Mouse (Mus musculus) CH12.LX (cell line): Measurements from ENCODE around the gene Il2ra. TPM values are rescaled to one million over a fixed set of nuclear protein-coding genes. Genes with fewer than 3 reads are reported as not detected.

Experiments used
- DNase-seq: peaks from one replicate; pipeline ENCODE4 v3.0.0-alpha.2; 2013; ENCODE audit errors: extremely low read depth
- H3K27ac ChIP-seq: 2 replicates; pipeline ENCODE4 v1.5.1; 2012; ENCODE audit warnings: low read depth, mild to moderate bottlenecking, control low read depth, moderate library complexity; ENCODE audit not compliant: insufficient read depth
- H3K27me3 ChIP-seq: replicated peaks from 2 replicates; pipeline ENCODE3; 2012; ENCODE audit warnings: inconsistent platforms
- H3K36me3 ChIP-seq, 2 experiments: replicated peaks in 1 of 2; 2 replicates each; pipeline versions ENCODE3 to v1.6.1; 2012; ENCODE audit warnings: inconsistent platforms in 1 of 2, low read length in 1 of 2, mild to moderate bottlenecking in 1 of 2, mixed read lengths in 1 of 2, moderate library complexity in 1 of 2; ENCODE audit not compliant: control insufficient read depth in 1 of 2, insufficient read depth in 1 of 2
- H3K4me1 ChIP-seq, 2 experiments: 2 replicates each; pipeline ENCODE4 v1.6.1; 2012; ENCODE audit warnings: inconsistent platforms in 1 of 2, moderate library complexity in 1 of 2; ENCODE audit not compliant: insufficient read depth in 2 of 2, control insufficient read depth in 1 of 2
- H3K4me2 ChIP-seq: 2 replicates; pipeline ENCODE4 v1.6.1; 2012; ENCODE audit warnings: low read depth, mild to moderate bottlenecking, control low read depth; ENCODE audit not compliant: poor library complexity, insufficient read depth, severe bottlenecking
- H3K4me3 ChIP-seq, 3 experiments: fragments of 150-350 bp in 1 of 3; sonication (generic) in 1 of 3; replicated peaks in 1 of 3; 2 replicates each; pipeline versions ENCODE3 to v1.5.1; 2011 to 2012; ENCODE audit warnings: low read depth in 2 of 3, low read length in 2 of 3, mild to moderate bottlenecking in 2 of 3, moderate library complexity in 2 of 3, control low read depth in 1 of 3, improper control_type of control experiment in 1 of 3, inconsistent platforms in 1 of 3, mixed read lengths in 1 of 3; ENCODE audit not compliant: poor library complexity in 1 of 3
- H3K79me2 ChIP-seq: replicated peaks from 2 replicates; pipeline ENCODE4 v1.6.1; 2012; ENCODE audit warnings: mild to moderate bottlenecking, moderate library complexity; ENCODE audit not compliant: control insufficient read depth, poor library complexity, insufficient read depth, severe bottlenecking; ENCODE audit errors: extremely low read depth
- H3K9ac ChIP-seq: 2 replicates; pipeline ENCODE4 v1.6.1; 2012; ENCODE audit warnings: low read depth, mild to moderate bottlenecking, control low read depth, moderate library complexity; ENCODE audit not compliant: insufficient read depth
- H3K9me3 ChIP-seq: replicated peaks from 2 replicates; pipeline ENCODE3; 2012; ENCODE audit warnings: low read length, inconsistent platforms, mixed read lengths
- CHD1 ChIP-seq: IDR thresholded peaks from 2 replicates; pipeline ENCODE4 v1.6.1; 2012; ENCODE audit warnings: low read depth, low read length, improper control_type of control experiment, inconsistent platforms
- CTCF ChIP-seq, 2 experiments: IDR thresholded peaks in 1 of 2; conservative IDR thresholded peaks in 1 of 2; 2 replicates each; pipeline ENCODE4 v1.5.1; 2011 to 2012; ENCODE audit warnings: low read depth in 2 of 2, low read length in 2 of 2, improper control_type of control experiment in 1 of 2, inconsistent platforms in 1 of 2, mild to moderate bottlenecking in 1 of 2, moderate library complexity in 1 of 2
- HCFC1 ChIP-seq: IDR thresholded peaks from 2 replicates; pipeline ENCODE4 v1.6.1; 2012; ENCODE audit warnings: low read depth, mild to moderate bottlenecking, inconsistent platforms, low read length, improper control_type of control experiment
- JUND ChIP-seq: conservative IDR thresholded peaks from 2 replicates; pipeline ENCODE4 v1.6.1; 2011; ENCODE audit warnings: low read depth, low read length, improper control_type of control experiment
- MAFK ChIP-seq: IDR thresholded peaks from 2 replicates; pipeline ENCODE4 v1.6.1; 2011; ENCODE audit warnings: low read length, improper control_type of control experiment; ENCODE audit not compliant: insufficient replicate concordance
- MAZ ChIP-seq: IDR thresholded peaks from 2 replicates; pipeline ENCODE4 v1.6.1; 2012; ENCODE audit warnings: low read depth, mild to moderate bottlenecking, inconsistent platforms, low read length, improper control_type of control experiment, moderate library complexity
- MEF2A ChIP-seq: IDR thresholded peaks from 2 replicates; pipeline ENCODE4 v1.6.1; 2014; ENCODE audit warnings: low read depth, mild to moderate bottlenecking, inconsistent platforms, low read length, improper control_type of control experiment, borderline replicate concordance
- MYC ChIP-seq: IDR thresholded peaks from 2 replicates; pipeline ENCODE4 v1.6.1; 2011; ENCODE audit warnings: low read depth, mild to moderate bottlenecking, improper control_type of control experiment, low read length
- POLR2A ChIP-seq: IDR thresholded peaks from 2 replicates; pipeline ENCODE4 v1.6.1; 2011; ENCODE audit warnings: low read depth, mild to moderate bottlenecking, improper control_type of control experiment, low read length
- TCF12 ChIP-seq: IDR thresholded peaks from 2 replicates; pipeline ENCODE4 v1.6.1; 2014; ENCODE audit warnings: low read depth, mild to moderate bottlenecking, inconsistent platforms, low read length, improper control_type of control experiment
- USF2 ChIP-seq: conservative IDR thresholded peaks from 2 replicates; pipeline ENCODE4 v1.6.1; 2011; ENCODE audit warnings: low read depth, low read length, improper control_type of control experiment
- ZMIZ1 ChIP-seq: IDR thresholded peaks from 2 replicates; pipeline ENCODE4 v1.6.1; 2012; ENCODE audit warnings: low read depth, mild to moderate bottlenecking, inconsistent platforms, low read length, improper control_type of control experiment
- ZNF384 ChIP-seq: IDR thresholded peaks from 2 replicates; pipeline ENCODE4 v1.6.1; 2012; ENCODE audit warnings: low read depth, low read length, improper control_type of control experiment, inconsistent platforms
- dilution Hi-C: fragments of 300-500 bp; cut with MboI; formaldehyde crosslinking; loops from 2 replicates; pipeline ENCODE4 v1.14.3; 2020; ENCODE audit warnings: low sequenced_read_pairs; ENCODE audit not compliant: extremely low pct_unique_long_range_greater_than_20kb, extremely low pct_ligation_motif_present
- in situ Hi-C: fragments of 300-500 bp; cut with MboI; formaldehyde crosslinking; loops from 3 replicates; pipeline ENCODE4 v1.14.3; 2019; ENCODE audit warnings: low sequenced_read_pairs, low pct_ligation_motif_present, low pct_unique_long_range_greater_than_20kb, mixed read lengths
- polyA plus RNA-seq: library from polyadenylated mRNA; unstranded; fragments of >175 nt; gene quantifications from 2 replicates; pipeline ENCODE4 v1.2.1, GENCODE M21; 2012; ENCODE audit warnings: low read depth; ENCODE audit not compliant: insufficient read length
- total RNA-seq, 2 experiments: library from RNA; depleted of rRNA; stranded (reverse); fragments of 300-350 nt in 1 of 2; fragments of >200 nt in 1 of 2; gene quantifications; 2 replicates each; pipeline ENCODE4 v1.2.3; 2012 to 2014

Il2ra gene
- total and polyA plus RNA-seq, 3 experiments: 6.0 to 8.8 (median 6.3) TPM

- Histone ChIP-seq H3K9ac (no peak overlapping the region), H3K4me2 (no peak overlapping the region), H3K9me3 (peaks cover 2% of the 10 kb centered on the region), H3K79me2 (no peaks in the 10 kb centered on the region), H3K4me1 (peaks cover 0 to 3% of the 10 kb centered on the region in 2 experiments; a peak in 3 of 4 replicates), H3K27me3 (peaks cover 14% of the 10 kb centered on the region), H3K27ac (no peak overlapping the region), H3K4me3 (no peak overlapping the region), H3K36me3 (no peaks in the 10 kb centered on the region)
- DNase-seq: no peak
- dilution Hi-C loops: no loop called here
- peak; percentile 67; the same call in 1 of the 2 replicates for TF ChIP-seq MAFK
- no peak for TF ChIP-seq POLR2A
- no peak for TF ChIP-seq ZMIZ1
- no peak for TF ChIP-seq MAZ
- in situ Hi-C loops: loop anchor here (25.0 kb wide), 1 partner anchor 363 kb away; no protein-coding TSS in a partner anchor
These were observed 57.3 kb downstream of the Il2ra start for GRCm38 (mm10) chr2:11699905-11700304.

- in situ Hi-C loops: loop anchor here (25.0 kb wide), 1 partner anchor 368 kb away; no protein-coding TSS in a partner anchor
These were observed 62.8 kb downstream of the Il2ra start, which contains the start of gene Il15ra for GRCm38 (mm10) chr2:11705201-11706025. Gene Il15ra, plus strand, starts transcription at chr2:11705290.

More at GRCm38 (mm10) chr2:11705201-11706025, 62.8 kb downstream of the Il2ra start, which contains the start of gene Il15ra:
- Histone ChIP-seq H3K27me3 (peaks cover 14% of the 10 kb centered on the region), H3K9me3 (no peaks in the 10 kb centered on the region), H3K9ac (peak within 1 kb of the TSS; percentile 59), H3K79me2 (peaks cover 5% of the 10 kb centered on the region), H3K36me3 (peaks cover 0 to 18% of the 10 kb centered on the region in 2 experiments), H3K4me3 (peak within 1 kb of the TSS; percentile 80 to 83 (median 83)), H3K4me1 (peaks cover 4 to 37% of the 10 kb centered on the region in 2 experiments), H3K4me2 (peak within 1 kb of the TSS; percentile 93), H3K27ac (peak within 1 kb of the TSS; percentile 6)
- DNase-seq: peak; percentile 57
- TF ChIP-seq TCF12: peak; percentile 30; the same call in 1 of the 2 replicates
- TF ChIP-seq MEF2A: 0 out of 2 replicates have a peak, but pooled peaks have one; percentile 23
- TF ChIP-seq HCFC1: peak; percentile 34; the same call in 1 of the 2 replicates
- no peak for TF ChIP-seq MYC
- TF ChIP-seq CHD1: no peak
- TF ChIP-seq USF2: no peak
- TF ChIP-seq JUND: no peak
- TF ChIP-seq ZNF384: no peak
- 0 out of 2 replicates have a peak, but pooled peaks have one; percentile 24 for TF ChIP-seq MAZ
- peak in 1 of 2 experiments; percentile 17; a peak in 2 of 4 replicates for TF ChIP-seq CTCF (conservative IDR thresholded peaks at IDR 0.05 in 1 of 2, IDR thresholded peaks at IDR 0.05 in 1 of 2; ENCODE audit: low read depth in 2 of 2, low read length in 2 of 2)
- 0 out of 2 replicates have a peak, but pooled peaks have one; percentile 20 for TF ChIP-seq POLR2A
- dilution Hi-C loops: no loop called here
